Mouse (Mus musculus) small intestine, adult 2 months (tissue): Measurements from ENCODE around the gene Lrig1. TPM values are rescaled to one million over a fixed set of nuclear protein-coding genes. Genes with fewer than 3 reads are reported as not detected.

Experiments used
- H3K27ac ChIP-seq: fragments of 200-500 bp; 2 replicates; pipeline ENCODE4 v1.5.1; 2012; ENCODE audit warnings: low read depth, low read length, control low read depth, inconsistent platforms; ENCODE audit not compliant: insufficient read depth
- H3K27me3 ChIP-seq: fragments of 200-500 bp; 2 replicates; pipeline ENCODE4 v1.6.1; 2012; ENCODE audit warnings: mild to moderate bottlenecking, moderate library complexity, low read length, inconsistent platforms; ENCODE audit not compliant: control insufficient read depth, insufficient read depth
- H3K36me3 ChIP-seq: fragments of 200-500 bp; 2 replicates; pipeline ENCODE4 v1.6.1; 2012; ENCODE audit warnings: mild to moderate bottlenecking, low read length, control low read depth, inconsistent platforms; ENCODE audit not compliant: control insufficient read depth, insufficient read depth
- H3K4me1 ChIP-seq: fragments of 200-500 bp; 2 replicates; pipeline ENCODE4 v1.6.1; 2012; ENCODE audit warnings: low read length, inconsistent platforms, mixed read lengths; ENCODE audit not compliant: control insufficient read depth, insufficient read depth, insufficient read length
- H3K4me3 ChIP-seq: fragments of 200-500 bp; 2 replicates; pipeline ENCODE4 v1.5.1; 2012; ENCODE audit warnings: low read depth, mild to moderate bottlenecking, control low read depth, inconsistent platforms, low read length, moderate library complexity
- CTCF ChIP-seq: fragments of 200-500 bp; IDR thresholded peaks from 2 replicates; pipeline ENCODE4 v1.5.1; 2012; ENCODE audit warnings: low read depth, mild to moderate bottlenecking, control low read depth, inconsistent platforms, low read length, moderate library complexity, mixed read lengths; ENCODE audit not compliant: insufficient replicate concordance, insufficient read length; ENCODE audit errors: extremely low read depth
- POLR2A ChIP-seq: fragments of 200-500 bp; IDR thresholded peaks from 2 replicates; pipeline ENCODE4 v1.6.1; 2012; ENCODE audit warnings: low read depth, mild to moderate bottlenecking, control low read depth, inconsistent platforms, low read length, moderate library complexity
- WGBS: fragments of 180-500 bp; shearing (Covaris S2); methylation state at CpG from one replicate; pipeline ENCODE4 v1.1.7; 2018; 5-methylcytosine and 5-hydroxymethylcytosine counted together
- polyA plus RNA-seq: library from polyadenylated mRNA; depleted of rRNA; stranded (reverse); fragments of >200 nt; gene quantifications from 2 replicates; pipeline ENCODE4 v1.2.3, GENCODE M21; 2012

Gene Lrig1
- polyA plus RNA-seq, 1 experiment: 29.8 TPM

DNA sequence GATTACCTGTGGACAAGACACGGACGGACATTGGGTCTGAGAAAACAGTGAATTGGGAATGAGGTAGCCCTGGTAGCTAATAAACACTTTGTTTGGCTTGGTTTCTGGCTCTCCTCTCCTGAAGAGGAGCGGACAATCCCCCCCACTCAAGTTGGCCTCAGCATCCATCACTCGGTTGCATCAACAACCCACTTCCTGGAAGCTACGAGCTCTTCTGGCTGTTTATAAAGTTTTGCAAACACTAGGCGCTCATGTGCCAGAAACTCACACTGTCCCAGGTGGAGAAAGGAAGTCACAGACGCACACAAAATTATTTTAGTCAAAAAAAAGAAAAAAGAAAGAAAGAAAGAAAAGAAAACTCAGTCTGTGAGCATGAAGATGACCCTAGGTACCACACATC lies 9.7 kb downstream of the Lrig1 start:
- peaks cover 33% of the 10 kb centered on the region for H3K4me1 ChIP-seq

DNA sequence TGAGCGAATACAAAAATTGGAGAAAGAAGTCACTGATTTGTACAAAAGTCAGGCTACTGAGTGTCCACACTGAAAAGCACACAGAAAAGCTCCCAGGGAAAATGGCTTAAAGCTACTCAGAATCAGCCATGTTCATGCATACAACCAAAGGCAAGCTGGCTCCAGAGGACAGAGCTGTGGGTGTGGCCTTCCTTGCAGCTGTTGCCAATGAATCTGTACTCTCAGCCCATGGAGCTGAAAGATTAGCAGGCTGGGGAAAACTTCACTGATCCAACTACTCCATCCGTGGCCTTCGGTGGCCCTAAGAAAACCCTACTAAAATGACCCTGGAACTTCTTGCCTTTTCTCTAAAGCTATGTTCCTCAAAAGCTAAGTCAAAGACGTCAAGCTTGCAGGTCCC lies 11.2 kb downstream of the Lrig1 start:
- no peak overlapping the region for H3K4me3 ChIP-seq
- H3K27ac ChIP-seq: no peak overlapping the region
- WGBS: 27% methylated on average over 4 of the region's 4 CpGs
- TF ChIP-seq CTCF: no peak
- no peak for TF ChIP-seq POLR2A
- H3K27me3 ChIP-seq: no peaks in the 10 kb centered on the region
- no peaks in the 10 kb centered on the region for H3K36me3 ChIP-seq
- H3K4me1 ChIP-seq: peaks cover 44% of the 10 kb centered on the region

More for the DNA sequence above, 9.7 kb downstream of the Lrig1 start:
- no peak overlapping the region for H3K4me3 ChIP-seq
- H3K36me3 ChIP-seq: no peaks in the 10 kb centered on the region
- peak overlapping the region; percentile 56; the same call in 1 of the 2 replicates for H3K27ac ChIP-seq
- TF ChIP-seq CTCF: no peak
- TF ChIP-seq POLR2A: no peak
- 12% methylated on average over 7 of the region's 7 CpGs for WGBS
- H3K27me3 ChIP-seq: no peaks in the 10 kb centered on the region

DNA sequence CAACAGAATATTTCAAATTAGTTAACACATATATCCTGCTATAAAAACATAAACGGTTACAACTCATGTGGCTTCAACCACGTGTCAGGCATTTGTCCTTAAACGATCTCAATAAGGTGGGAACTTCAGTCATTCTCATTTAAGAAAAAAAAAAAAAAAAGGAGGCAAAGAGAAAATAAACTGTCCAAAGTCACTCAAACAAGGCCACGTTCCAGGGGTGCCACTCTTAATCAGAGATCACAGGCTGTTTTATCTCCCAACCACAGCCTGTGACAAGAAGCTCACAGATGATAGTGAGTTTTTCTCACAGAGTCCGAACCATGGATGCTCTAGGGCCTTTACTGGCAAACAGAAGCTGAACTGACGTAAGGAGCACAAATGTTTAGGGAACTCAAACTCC lies 13.9 kb downstream of the Lrig1 start:
- Histone ChIP-seq H3K4me1 (peaks cover 56% of the 10 kb centered on the region), H3K27ac (no peak overlapping the region)
- TF ChIP-seq CTCF: no peak
- TF ChIP-seq POLR2A: no peak

DNA sequence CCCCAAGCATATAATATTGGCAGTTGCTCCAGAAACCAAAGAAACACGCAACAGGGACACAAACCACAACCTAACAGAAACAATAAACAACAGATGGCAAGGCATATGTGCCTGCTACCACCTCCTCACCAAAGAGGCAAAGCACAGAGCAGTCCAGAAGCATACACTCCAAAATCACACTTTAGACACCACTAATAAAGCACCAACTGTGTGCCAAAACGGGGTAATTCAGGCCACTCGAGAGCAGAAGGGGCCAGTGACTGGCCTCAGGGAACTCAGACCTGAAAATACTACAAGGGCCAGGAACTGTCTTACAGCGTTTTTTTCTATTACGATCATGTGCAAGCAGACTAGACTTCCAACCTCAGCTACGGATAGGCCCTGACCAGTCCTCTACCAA lies 14.3 kb downstream of the Lrig1 start:
- H3K36me3 ChIP-seq: no peaks in the 10 kb centered on the region
- peaks cover 61% of the 10 kb centered on the region for H3K4me1 ChIP-seq
- WGBS: 20% methylated on average over 6 of the region's 6 CpGs
- peak overlapping the region; percentile 57 for H3K27ac ChIP-seq
- no peaks in the 10 kb centered on the region for H3K27me3 ChIP-seq
- H3K4me3 ChIP-seq: no peak overlapping the region
- TF ChIP-seq CTCF: no peak
- TF ChIP-seq POLR2A: no peak

More for the DNA sequence above, 13.9 kb downstream of the Lrig1 start:
- WGBS: 19% methylated on average over 6 of the region's 6 CpGs
- no peaks in the 10 kb centered on the region for H3K27me3 ChIP-seq
- no peaks in the 10 kb centered on the region for H3K36me3 ChIP-seq
- H3K4me3 ChIP-seq: no peak overlapping the region

DNA sequence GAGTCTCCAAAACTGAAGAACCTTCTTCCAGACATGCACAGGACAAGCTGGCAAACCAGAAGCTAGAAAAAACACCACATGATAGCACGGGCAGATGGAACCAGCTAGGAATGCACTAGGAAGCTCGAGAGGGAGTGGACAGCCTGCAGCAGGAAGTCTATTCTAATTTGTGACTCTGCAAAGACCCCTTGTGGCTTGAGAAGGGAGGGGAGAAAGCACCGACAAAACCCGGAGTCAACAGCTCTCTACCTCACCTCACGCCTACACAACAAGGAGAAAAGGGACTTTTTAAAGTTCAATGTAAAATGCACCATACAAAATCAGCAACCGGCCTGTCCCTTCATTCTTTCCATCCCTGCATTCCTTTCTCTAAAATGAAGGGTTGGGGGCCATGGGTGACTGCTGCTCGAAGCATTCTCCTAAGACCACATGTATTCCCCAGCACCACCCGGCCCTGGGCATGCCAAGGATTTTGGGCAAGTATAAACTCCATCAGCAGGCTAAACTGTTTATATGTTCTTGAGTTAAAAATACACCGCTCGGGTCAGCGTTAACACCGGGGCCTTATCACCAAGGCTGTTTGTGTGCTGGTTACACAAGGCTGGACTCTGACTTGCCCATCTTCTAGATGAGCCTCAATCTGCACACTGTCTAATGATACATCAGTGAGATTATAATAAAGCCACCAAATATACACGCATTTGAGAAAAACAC lies 15.0 kb downstream of the Lrig1 start:
- TF ChIP-seq CTCF (no peak), POLR2A (no peak)
- Histone ChIP-seq H3K4me1 (peaks cover 63% of the 10 kb centered on the region), H3K27ac (peak overlapping the region; percentile 55)

DNA sequence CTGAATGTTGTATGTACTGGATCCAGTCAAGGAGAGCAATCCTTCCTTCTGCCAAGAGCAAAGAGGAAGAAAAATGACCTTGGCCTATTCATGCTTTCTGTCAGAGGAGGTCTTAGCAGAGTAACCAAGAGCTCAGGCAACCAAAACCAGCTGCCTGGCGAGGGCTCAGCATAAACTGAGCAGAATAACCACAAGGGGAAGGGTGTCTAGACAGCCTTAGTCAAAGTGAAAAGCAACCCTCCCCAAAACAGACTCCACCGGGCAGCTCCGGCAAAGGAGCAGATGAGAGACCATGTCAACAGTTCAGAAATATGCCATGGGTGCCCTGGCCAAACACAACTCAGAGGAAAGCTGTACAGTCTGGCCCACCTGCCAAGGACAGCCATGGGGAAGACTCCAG lies 16.3 kb downstream of the Lrig1 start:
- Histone ChIP-seq H3K27ac (peak overlapping the region; percentile 55; the same call in 1 of the 2 replicates), H3K4me3 (0 out of 2 replicates have a peak overlapping the region, but pooled peaks have one; percentile 3), H3K36me3 (no peaks in the 10 kb centered on the region), H3K4me1 (peaks cover 67% of the 10 kb centered on the region), H3K27me3 (no peaks in the 10 kb centered on the region)
- no peak for TF ChIP-seq CTCF
- TF ChIP-seq POLR2A: no peak
- WGBS: 12% methylated on average over 3 of the region's 3 CpGs

More for the DNA sequence above, 15.0 kb downstream of the Lrig1 start:
- Histone ChIP-seq H3K36me3 (no peaks in the 10 kb centered on the region), H3K4me3 (no peak overlapping the region), H3K27me3 (no peaks in the 10 kb centered on the region)
- WGBS: 9% methylated on average over 13 of the region's 13 CpGs

DNA sequence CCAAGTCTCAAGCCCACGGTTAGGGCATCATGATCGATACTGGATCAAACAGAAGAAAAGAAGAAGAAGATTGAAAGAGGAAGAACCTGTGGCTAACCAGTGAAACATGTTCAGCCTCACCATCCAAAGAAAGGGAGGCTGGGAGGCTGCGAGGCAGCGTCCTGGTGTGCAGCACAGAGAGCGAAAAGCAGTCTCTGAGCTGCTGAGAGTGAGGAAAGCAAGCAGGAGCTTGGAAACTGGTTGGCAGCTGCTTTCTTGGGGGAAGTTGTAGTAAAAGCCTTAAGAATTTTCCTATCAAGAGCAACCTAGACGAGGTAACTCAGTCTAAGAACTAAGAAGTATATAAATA lies 17.7 kb downstream of the Lrig1 start:
- H3K4me3 ChIP-seq: peak overlapping the region; percentile 22; the same call in 1 of the 2 replicates
- no peaks in the 10 kb centered on the region for H3K27me3 ChIP-seq
- WGBS: 16% methylated on average over 6 of the region's 6 CpGs
- H3K27ac ChIP-seq: peak overlapping the region; percentile 83
- H3K4me1 ChIP-seq: peaks cover 68% of the 10 kb centered on the region
- TF ChIP-seq CTCF (no peak), POLR2A (no peak)
- H3K36me3 ChIP-seq: no peaks in the 10 kb centered on the region
